Mouse (Mus musculus) gonadal fat pad, adult 2 months (tissue): ENCODE measurements at regions not wholly inside any gene's neighbourhood (a gene's known extent, or its start where the extent isn't known, plus 50 kb on each side); places are given as distances from the start of the nearest gene placed in this dataset.
"Not testable (repeated sequence)": the region's sequence is repeated elsewhere in the genome, so short reads cannot be mapped to it uniquely, and the experiment has no call there.

Experiments
- DNase-seq: peaks from one replicate; pipeline ENCODE4 v3.0.0-alpha.2; 2012; ENCODE audit warnings: low read depth

DNA sequence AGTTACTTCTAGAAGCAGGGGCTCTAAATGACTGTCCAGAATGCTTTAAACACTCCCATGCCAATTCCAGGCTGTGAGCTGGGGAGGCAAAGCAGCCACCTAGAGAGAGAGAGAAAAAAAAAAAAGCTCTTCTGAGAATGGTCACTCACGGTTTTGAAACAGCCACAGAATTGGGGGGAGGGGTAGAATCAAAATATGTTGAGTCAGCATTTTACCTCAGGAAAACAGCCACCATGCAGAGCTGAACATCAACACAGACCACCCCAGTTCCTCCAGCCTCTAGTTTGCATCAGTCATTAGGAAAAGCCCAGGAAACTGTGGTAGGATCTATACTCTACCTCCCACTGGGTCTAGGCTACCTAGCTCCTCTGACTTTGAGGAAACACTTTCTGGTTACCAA, 124.1 kb upstream of the Gm5150 start:
- no peak for DNase-seq

DNA sequence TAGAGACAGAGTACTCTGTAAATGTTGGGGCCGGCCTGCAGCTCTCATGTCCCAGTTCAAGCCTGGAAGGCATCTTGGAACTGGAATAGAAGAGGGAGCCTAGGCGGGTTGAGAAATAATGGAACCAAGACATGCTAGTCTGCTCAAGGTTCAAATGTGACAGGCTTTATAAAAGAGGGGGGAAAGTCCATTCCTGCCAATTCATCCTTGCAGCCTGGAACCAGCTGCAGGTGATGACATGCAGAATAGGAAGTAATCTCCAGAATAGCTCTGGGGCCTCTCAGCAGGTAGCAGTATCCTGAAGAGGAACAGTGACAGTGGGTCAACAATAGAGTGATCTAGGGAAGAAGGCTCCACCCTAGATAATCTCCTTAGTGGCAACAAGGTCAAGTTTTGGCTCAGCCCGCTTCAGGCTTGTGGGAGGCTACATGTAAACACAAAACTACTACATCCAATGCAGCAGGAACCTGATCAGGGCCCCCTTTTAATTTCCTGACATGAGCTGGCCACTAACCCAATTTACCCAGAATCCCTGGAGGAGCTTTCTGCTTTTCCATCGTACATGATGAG, 119.2 kb upstream of the Gm5150 start:
- peak; percentile 17 for DNase-seq

DNA sequence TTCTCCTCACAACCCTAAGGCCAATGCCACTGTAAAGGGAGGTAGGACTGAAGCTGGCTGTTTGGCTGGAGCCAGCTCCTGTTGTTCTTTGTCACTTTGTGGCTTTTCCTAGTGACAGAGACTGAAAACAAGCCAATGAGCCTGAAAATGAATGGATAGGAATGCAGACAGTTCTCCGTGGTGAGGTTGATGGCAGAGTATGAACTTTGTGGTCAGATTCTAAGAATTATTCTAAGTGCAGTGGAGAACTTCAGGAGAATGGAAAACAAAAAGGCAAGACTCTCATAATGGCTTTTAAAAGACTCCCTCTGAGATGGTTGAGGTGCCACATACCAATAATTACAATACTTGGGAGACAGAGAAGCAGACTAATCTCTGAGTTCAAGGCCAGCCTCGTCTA, 109.7 kb upstream of the Gm5150 start:
- DNase-seq = no peak

DNA sequence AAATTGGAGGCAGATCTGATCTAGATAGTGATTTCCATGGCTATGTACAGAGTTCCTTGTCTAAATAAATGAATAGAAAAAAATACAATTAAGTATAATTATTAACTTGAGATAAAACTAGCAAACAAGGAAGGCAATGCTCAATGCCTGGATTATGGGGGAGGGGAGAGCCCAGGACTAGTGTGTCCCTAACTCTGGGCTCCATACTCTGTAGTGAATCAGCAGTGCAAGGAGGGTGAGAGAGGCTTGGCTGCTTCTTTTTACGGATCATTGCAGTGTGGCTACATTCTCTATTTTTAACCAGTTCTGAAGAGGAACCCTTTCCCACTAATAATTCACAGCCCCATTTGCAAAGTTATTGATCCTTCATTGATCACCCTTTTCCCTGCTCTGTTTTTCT, 101.3 kb upstream of the Gm5150 start:
- DNase-seq = no peak

DNA sequence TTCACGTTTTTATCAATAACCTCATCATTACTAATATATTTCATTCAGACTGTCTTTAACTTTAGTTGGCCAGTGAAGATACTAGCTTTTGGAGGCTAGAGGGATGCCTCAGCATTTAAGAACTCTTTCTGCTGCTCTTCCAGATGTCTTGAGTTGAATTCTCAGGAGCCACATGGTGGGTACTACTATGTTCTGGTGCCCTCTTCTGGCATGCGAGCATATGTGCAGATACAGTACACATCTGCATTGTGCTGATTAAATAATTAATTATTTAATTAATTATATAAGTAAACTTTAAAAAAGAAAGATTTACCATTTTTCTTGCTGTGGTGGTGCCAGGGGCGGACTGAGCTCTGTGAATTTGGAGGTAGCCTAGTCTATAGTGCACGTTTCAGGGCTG, 98.8 kb upstream of the Gm5150 start:
- DNase-seq = no peak

DNA sequence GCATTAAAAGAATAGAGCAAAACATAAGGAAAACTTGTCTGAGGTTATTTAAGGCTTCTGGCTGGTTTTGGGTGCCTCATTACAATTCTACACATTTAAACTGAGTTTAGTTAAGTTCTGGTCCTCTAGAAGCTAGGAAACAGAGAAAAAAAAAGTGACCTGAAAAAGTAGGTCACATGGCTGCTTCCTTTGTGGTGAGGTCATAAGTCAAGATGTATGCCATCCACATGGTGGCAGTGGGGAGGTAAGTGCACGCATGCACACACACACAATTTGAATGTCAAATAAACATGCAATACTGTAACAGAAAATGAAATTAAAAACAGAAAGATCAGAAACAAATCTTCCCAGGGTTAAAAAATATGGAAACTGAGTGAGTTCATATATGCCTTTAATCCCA, 96.9 kb upstream of the Gm5150 start:
- DNase-seq = no peak

DNA sequence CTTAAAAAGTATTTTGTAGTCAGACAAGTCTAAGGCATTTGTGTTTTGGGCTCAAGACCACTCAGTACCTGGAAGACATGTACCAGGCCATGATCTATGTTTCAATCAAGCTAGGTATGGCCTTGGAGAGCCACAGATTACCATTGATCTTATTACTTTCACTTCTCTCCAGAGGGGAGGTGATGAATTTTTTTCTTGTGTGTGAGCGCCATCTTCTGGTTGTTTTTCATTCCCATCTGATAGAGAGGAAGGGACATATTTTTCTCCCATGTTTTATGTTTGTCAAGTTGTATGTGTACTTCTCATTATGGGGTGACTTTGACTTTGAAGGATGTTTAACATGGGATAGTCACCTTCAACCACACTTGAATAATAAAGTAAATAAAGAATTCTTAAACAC, 80.3 kb upstream of the Gm5150 start:
- DNase-seq = no peak

DNA sequence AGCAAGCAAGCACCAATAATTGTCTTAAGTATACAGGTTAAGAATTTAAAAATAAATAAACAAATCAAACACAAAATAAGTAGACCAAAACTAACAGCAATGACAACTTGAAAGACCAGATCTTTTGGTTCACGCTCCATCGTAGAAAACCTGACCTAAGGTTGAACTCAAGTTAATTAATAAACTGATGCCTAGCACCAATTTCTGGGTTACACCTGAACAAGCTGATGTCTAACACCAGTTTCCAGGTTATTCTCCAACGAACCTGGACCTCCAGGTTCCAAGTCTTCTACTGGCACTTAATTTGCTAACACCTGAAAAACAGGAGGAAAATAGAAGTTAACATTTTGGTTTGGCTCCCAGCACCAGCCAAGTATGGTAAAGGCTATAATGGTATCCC, 79.1 kb upstream of the Gm5150 start:
- DNase-seq = no peak

DNA sequence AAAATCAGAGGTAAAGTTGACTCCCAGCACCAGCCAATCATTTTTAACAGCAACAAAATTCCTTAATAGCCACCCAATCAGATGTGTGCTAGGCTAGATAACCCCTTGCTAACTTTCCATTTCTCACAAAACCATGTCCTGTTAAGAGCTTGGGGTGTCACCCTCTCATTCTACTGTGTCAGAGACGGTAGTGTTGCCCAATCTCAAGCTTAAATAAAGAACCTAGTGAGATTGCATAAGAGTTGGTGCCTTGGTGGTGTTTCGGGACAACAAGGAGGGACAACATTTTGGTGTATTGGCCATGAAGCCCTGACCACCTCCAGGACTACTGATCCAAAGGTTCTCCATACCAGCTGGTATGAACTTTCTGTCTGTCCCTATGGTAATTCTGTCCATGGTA, 72.9 kb upstream of the Gm5150 start:
- no peak for DNase-seq

DNA sequence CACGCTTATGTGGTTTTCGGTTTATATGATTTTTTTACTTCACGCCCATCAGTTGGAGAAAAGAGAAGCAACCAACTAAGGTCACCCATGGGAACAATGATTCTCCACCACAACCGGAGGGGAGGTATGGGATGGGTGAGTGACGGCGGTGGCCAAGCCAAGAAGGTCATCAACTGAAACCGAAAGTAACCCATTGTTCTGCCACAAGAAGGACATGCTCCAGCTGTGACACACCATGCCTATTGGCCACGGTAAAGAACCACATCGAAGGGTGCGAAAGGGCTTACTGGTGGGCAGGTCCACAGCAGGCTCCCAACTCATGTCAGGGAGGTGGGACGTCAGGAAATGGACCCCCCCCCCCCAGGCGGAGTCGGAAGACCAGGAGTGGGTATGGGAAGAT, 65.7 kb upstream of the Gm5150 start:
- no peak for DNase-seq

DNA sequence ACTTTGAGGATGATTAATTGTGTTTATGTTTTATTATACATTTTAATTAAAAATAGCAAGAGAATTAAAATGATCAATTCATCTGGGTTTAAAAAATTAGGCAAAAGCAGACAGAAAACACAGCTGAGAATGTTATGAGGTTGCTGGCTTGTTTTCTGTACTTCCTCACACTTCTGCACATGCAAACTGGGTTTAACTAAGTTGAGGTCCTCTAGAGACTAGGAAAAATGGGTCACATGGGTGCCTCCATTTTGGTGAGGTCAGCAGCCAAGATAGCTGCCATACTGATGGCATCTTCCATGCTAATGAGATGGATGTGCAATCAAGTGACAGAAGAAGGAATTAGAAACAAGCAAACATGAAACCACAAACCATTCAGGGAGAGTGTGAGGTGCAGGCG, 64.7 kb upstream of the Gm5150 start:
- no peak for DNase-seq

DNA sequence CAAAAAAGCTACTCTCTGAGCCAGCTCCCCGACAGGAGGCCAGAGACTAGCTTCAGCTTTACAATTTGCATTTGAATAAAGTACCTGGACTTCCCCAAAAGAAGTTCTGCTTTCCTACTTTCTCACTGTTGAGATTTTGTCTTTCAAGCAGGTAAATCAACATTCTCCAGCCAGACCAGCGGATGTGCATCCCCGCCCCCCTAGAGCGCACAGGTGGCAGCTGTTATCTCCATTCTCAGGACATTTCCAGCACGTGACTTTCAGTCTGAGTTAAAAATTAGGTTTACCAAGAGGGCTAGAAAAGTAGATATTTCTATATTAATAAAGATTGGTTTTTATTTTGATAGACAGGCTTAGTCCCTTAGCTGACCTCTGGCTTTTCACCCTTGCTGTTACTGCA, 51.5 kb upstream of the Gm5150 start:
- not testable (repeated sequence) for DNase-seq
